In the genomic region with DNA sequence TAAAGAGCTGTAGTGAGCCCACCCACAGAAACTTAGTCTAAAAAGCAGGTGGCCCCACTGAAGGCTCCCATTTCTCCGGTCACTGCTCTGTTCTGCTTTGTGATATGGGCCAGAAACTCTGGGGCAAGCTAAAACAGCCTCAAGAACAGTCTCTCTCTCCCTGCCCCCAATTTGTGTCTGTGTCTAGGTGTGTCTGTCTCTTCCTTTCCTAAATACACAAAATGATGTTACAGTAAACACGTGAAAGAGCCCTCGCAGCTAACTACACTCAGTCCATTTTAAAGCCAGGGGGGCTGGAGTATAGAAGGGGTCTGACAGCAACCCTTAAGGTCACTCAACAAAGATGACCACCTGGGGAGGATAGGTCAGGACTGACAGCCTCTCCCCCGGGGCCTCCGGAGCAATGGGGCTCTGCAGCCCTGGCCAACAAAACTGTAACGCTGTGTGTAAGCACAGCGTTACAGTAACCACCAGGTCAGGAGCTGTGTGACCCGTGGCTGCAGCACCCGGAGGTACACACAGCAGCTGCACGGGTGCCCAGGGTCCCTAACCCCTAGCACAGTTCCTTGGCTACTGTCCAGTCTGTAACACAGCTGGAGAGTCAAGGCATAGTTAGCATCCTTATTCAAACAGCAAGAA, we compare ENCODE assay signal across 21 mouse cellular contexts.
DNase-seq lines count a peak whose midpoint lies in the region; ATAC-seq and TF ChIP-seq lines count a peak whose summit lies in the region.
"Had no signal": no experiment of that assay in that cellular context is flagged by ENCODE, and none has a peak within 500 bp of the region (broad histone marks: within the 10 kb centered on the region; RNA-seq: fewer than 3 reads in every experiment).

No protein-coding gene starts in this region.

- DNase-seq in forebrain, postnatal 0 days: no peak
- no peak for DNase-seq in hindbrain, embryonic 14.5 days (ENCODE audit: low spot score)
- DNase-seq in left cerebral cortex, postnatal 14 days (ENCODE audit: low spot score in 2 of 2): no peak
- DNase-seq: adrenal gland, postnatal 25 days; cerebellum, adult 8-10 months; cerebellum, postnatal 36 days; gastrocnemius, postnatal 14 days; heart, adult 18-20 months; heart, postnatal 36 days; kidney, adult 18-20 months; layer of hippocampus, adult 9-11 months; lung, adult 2 months; lung, postnatal 14 days; thymus, adult 2 months had no signal

- intact Hi-C loops in left cerebral cortex, postnatal 14 days (cut with DNase I): no loop called here

- TF ChIP-seq CTCF in forebrain, postnatal 0 days (IDR thresholded peaks at IDR 0.05; ENCODE audit: low read depth): no peak
- no peak for TF ChIP-seq CTCF in E14TG2a.4 (conservative IDR thresholded peaks at IDR 0.05; ENCODE audit: low read length)

- peaks cover 69% of the 10 kb centered on the region for H3K27me3 ChIP-seq in forebrain, embryonic 12.5 days
- H3K27me3 ChIP-seq in forebrain, postnatal 0 days (ENCODE audit: insufficient read depth, low read length): no peaks in the 10 kb centered on the region; the same call in 1 of the 2 replicates
- H3K27me3 ChIP-seq in hindbrain, embryonic 12.5 days: peaks cover 64% of the 10 kb centered on the region
- peaks cover 61% of the 10 kb centered on the region for H3K27me3 ChIP-seq in hindbrain, embryonic 14.5 days (ENCODE audit: control insufficient read depth, insufficient read depth, low read length)
- peaks cover 61% of the 10 kb centered on the region for H3K27me3 ChIP-seq in E14TG2a.4 (ENCODE audit: insufficient read depth, low read length)
- peaks cover 86% of the 10 kb centered on the region for H3K27me3 ChIP-seq in limb, embryonic 12.5 days

- 8% methylated on average over 10 of the region's 10 CpGs for WGBS in forebrain, embryonic 12.5 days
- 19% methylated on average over 10 of the region's 10 CpGs for WGBS in forebrain, postnatal 0 days
- WGBS in hindbrain, embryonic 12.5 days: 6% methylated on average over 10 of the region's 10 CpGs
- 12% methylated on average over 10 of the region's 10 CpGs for WGBS in hindbrain, embryonic 14.5 days
- 13% methylated on average over 10 of the region's 10 CpGs for WGBS in limb, embryonic 12.5 days

- 0 out of 2 replicates have a peak, but pooled peaks have one; percentile 24 for ATAC-seq in forebrain, embryonic 12.5 days (ENCODE audit: low FRiP score)
- no peak for ATAC-seq in forebrain, postnatal 0 days
- ATAC-seq in hindbrain, embryonic 12.5 days (ENCODE audit: low FRiP score): peak; percentile 11; the same call in 1 of the 2 replicates
- no peak for ATAC-seq in hindbrain, embryonic 14.5 days (ENCODE audit: low FRiP score)
- peak; percentile 37; the same call in 1 of the 2 replicates for ATAC-seq in limb, embryonic 12.5 days (ENCODE audit: insufficient number of reproducible peaks, insufficient read depth, low FRiP score, low TSS enrichment, low read depth)
- ATAC-seq: CD4-positive, CD25-positive, alpha-beta regulatory T cell, adult 4 months; inflammation-experienced regulatory T-cells, adult 6 months had no signal

- no peaks in the 10 kb centered on the region for H3K9me3 ChIP-seq in forebrain, embryonic 12.5 days
- H3K9me3 ChIP-seq in forebrain, postnatal 0 days (ENCODE audit: low read length): no peaks in the 10 kb centered on the region
- H3K9me3 ChIP-seq in hindbrain, embryonic 12.5 days (replicated peaks): no peaks in the 10 kb centered on the region
- no peaks in the 10 kb centered on the region for H3K9me3 ChIP-seq in hindbrain, embryonic 14.5 days (ENCODE audit: control insufficient read depth, low read length)
- H3K9me3 ChIP-seq in E14TG2a.4 (ENCODE audit: low read length): no peaks in the 10 kb centered on the region
- H3K9me3 ChIP-seq in limb, embryonic 12.5 days: no peaks in the 10 kb centered on the region

- H3K4me2 ChIP-seq in forebrain, embryonic 12.5 days: no peak overlapping the region
- no peak overlapping the region for H3K4me2 ChIP-seq in forebrain, postnatal 0 days (ENCODE audit: low read depth)
- no peak overlapping the region for H3K4me2 ChIP-seq in hindbrain, embryonic 12.5 days (replicated peaks)
- H3K4me2 ChIP-seq in hindbrain, embryonic 14.5 days (replicated peaks): no peak overlapping the region
- 0 out of 2 replicates have a peak overlapping the region, but pooled peaks have one; percentile 33 for H3K4me2 ChIP-seq in limb, embryonic 12.5 days

- H3K4me3 ChIP-seq in forebrain, embryonic 12.5 days (replicated peaks): no peak overlapping the region
- no peak overlapping the region for H3K4me3 ChIP-seq in forebrain, postnatal 0 days (ENCODE audit: low read depth, low read length)
- H3K4me3 ChIP-seq in hindbrain, embryonic 12.5 days: no peak overlapping the region
- H3K4me3 ChIP-seq in hindbrain, embryonic 14.5 days (replicated peaks; ENCODE audit: low read length): no peak overlapping the region
- peak overlapping the region; percentile 20; the same call in 1 of the 2 replicates for H3K4me3 ChIP-seq in E14TG2a.4 (replicated peaks; ENCODE audit: low read length)
- no peak overlapping the region for H3K4me3 ChIP-seq in limb, embryonic 12.5 days (replicated peaks)

- H3K9ac ChIP-seq in forebrain, embryonic 12.5 days: no peak overlapping the region
- no peak overlapping the region for H3K9ac ChIP-seq in forebrain, postnatal 0 days
- no peak overlapping the region for H3K9ac ChIP-seq in hindbrain, embryonic 12.5 days
- H3K9ac ChIP-seq in hindbrain, embryonic 14.5 days: no peak overlapping the region
- no peak overlapping the region for H3K9ac ChIP-seq in limb, embryonic 12.5 days (replicated peaks)

- peak overlapping the region; percentile 61 for H3K27ac ChIP-seq in forebrain, embryonic 12.5 days
- no peak overlapping the region for H3K27ac ChIP-seq in forebrain, postnatal 0 days (ENCODE audit: low read depth, low read length)
- no peak overlapping the region; the same call in 1 of the 2 replicates for H3K27ac ChIP-seq in hindbrain, embryonic 12.5 days
- H3K27ac ChIP-seq in hindbrain, embryonic 14.5 days: no peak overlapping the region
- H3K27ac ChIP-seq in limb, embryonic 12.5 days: no peak overlapping the region
- H3K27ac ChIP-seq: stomach, postnatal 0 days had no signal

- H3K4me1 ChIP-seq in forebrain, embryonic 12.5 days: peaks cover 34% of the 10 kb centered on the region
- H3K4me1 ChIP-seq in forebrain, postnatal 0 days (ENCODE audit: insufficient read depth): no peaks in the 10 kb centered on the region
- H3K4me1 ChIP-seq in hindbrain, embryonic 12.5 days: peaks cover 26% of the 10 kb centered on the region
- H3K4me1 ChIP-seq in hindbrain, embryonic 14.5 days (replicated peaks; ENCODE audit: control insufficient read depth, insufficient read depth, low read length): peaks cover 15% of the 10 kb centered on the region
- H3K4me1 ChIP-seq in E14TG2a.4 (replicated peaks; ENCODE audit: low read depth, low read length): peaks cover 81% of the 10 kb centered on the region
- peaks cover 15% of the 10 kb centered on the region for H3K4me1 ChIP-seq in limb, embryonic 12.5 days (replicated peaks)

- no peaks in the 10 kb centered on the region for H3K36me3 ChIP-seq in forebrain, embryonic 12.5 days (replicated peaks)
- H3K36me3 ChIP-seq in forebrain, postnatal 0 days (ENCODE audit: insufficient read depth): no peaks in the 10 kb centered on the region
- no peaks in the 10 kb centered on the region for H3K36me3 ChIP-seq in hindbrain, embryonic 12.5 days
- no peaks in the 10 kb centered on the region for H3K36me3 ChIP-seq in hindbrain, embryonic 14.5 days (replicated peaks; ENCODE audit: control insufficient read depth, insufficient read depth)
- H3K36me3 ChIP-seq in E14TG2a.4 (ENCODE audit: insufficient read depth, low read length): no peaks in the 10 kb centered on the region
- H3K36me3 ChIP-seq in limb, embryonic 12.5 days: no peaks in the 10 kb centered on the region

Comparison
In these comparisons a context has a peak if more than half of its experiments do, and no peak if none do; other contexts are left out.
1. ATAC-seq: peak in forebrain, embryonic 12.5 days (single experiment), hindbrain, embryonic 12.5 days (single experiment) and limb, embryonic 12.5 days (single experiment); none in forebrain, postnatal 0 days (single experiment) and hindbrain, embryonic 14.5 days (single experiment).